Mouse (Mus musculus): Measurements from ENCODE around the gene Ncor2. TPM values are rescaled to one million over a fixed set of nuclear protein-coding genes. Genes with fewer than 3 reads are reported as not detected.

Gene Ncor2
- total RNA-seq, 2 experiments from 2014 or later: 85.9 to 97.7 TPM

DNA sequence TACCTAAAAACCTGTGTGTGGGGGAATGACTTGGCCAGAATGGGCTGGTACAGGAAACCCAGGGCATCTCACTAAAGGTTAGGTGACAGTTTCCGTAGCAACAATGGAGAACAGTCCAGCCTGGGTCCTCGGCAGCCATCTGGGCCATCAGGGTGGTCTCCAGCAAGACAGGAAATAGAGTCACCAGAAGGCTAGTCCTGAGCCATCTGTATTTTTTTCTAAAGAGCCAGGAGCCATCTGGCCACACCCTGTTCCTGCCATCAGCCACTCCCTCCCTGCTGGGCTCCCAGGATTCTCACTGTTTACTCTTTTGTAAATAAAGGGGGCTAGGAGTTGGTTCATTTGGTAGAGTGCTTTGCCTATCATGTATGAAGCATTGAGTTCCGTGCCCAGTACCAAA lies 16.1 kb upstream of the Ncor2 start:
- no peak for DNase-seq
- intact Hi-C loops (cut with DNase I; ENCODE audit: low total_unique reads): no loop called here

DNA sequence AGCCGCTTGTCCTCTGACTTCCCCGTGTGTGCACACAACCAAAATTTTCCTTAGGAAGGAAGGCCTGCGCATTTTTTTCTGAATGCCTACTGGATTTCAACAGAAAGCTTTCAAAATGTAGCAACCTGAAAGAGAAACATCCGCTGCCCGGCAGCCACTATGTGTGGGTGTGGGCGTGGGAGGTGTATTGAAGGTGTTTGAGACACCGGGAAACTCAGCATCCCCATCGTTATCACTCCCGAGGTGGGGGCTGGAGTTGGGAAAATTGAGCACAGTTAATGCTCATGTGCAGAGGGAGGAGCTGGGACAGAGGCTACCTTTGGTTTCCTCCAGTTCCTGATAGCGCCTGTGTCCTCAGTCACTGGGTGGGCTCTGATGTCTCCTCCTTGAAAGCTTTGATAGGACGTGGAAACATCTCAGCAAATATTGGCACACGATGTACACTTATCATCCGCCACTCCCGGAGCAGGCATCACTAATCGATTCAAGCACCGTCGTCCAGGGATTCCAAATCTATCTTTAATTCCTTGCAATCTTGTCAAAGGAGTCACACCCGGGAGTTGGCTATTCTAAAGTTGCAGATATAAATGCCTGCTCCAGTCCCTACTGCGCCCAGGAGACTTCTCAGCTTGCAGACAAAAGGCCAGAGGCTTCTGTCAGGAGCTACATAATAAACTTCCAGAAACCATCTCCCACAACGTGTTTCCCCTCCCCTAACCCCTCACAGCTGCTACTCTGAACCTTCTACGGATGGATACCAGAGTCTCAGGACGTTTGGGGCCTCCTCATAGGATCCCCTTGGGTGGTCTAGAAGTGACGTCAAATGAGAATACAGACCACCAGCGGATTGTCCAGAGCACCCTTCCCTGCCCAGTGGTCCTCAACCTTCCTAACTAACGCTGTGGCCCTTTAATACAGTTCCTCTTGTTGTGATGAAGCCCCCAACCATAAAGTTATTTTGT lies 14.7 kb upstream of the Ncor2 start:
- intact Hi-C loops (cut with DNase I; ENCODE audit: low total_unique reads): no loop called here
- DNase-seq: no peak

DNA sequence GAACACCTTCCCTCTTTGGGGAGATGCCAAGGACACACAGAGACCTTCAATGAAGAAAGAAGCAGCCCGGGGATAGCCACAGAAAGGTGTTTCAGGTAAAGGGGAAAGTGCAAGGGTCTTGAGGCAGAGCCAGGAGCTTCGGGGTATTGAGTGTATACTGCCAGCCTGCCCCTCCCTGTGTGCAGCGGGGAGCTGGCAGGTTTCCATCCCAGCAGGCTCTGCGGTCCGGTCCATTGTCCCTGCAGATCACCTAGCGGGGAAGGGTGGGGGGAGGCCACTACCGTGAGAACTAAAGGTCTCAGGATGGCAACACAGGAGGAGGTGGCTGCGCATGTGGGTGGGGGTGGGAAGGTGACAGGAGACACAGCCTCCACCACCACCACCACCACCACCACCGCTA lies 12.6 kb upstream of the Ncor2 start:
- intact Hi-C loops (cut with DNase I; ENCODE audit: low total_unique reads): no loop called here
- no peak for DNase-seq

DNA sequence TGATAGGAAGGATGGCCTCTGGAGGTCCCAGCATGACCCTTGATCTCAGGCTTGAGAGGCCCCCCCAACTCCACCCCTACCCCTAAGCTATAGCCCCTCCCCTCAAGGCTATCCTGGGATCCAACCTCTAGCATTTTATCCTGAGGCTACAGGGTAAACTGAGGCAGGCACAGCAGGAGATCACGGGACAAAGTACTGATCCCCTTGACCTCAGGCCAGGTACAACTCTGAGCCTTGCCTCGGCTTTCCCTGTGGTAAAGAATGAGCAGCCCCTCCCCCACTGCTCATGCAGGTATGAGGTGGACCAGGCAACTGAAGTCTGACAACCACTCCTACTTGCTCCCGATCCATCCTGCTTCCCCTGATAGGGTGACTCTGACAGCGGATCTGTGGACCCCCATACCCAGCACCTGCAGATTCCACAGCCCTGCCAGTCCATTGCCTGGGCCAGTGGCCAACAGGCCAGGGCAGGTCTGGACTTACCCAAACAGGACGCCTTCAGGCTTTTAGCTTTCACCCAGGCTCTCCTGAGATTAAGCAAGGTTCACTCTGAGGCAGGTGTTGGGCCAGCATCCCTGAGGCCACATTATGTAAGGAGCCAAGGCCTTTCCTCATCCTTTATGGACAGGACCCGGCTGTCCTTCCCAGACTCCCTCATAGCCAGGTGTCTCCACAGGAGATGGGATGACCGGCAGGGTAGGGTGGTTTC lies 11.2 kb upstream of the Ncor2 start:
- intact Hi-C loops (cut with DNase I; ENCODE audit: low total_unique reads): no loop called here

DNA sequence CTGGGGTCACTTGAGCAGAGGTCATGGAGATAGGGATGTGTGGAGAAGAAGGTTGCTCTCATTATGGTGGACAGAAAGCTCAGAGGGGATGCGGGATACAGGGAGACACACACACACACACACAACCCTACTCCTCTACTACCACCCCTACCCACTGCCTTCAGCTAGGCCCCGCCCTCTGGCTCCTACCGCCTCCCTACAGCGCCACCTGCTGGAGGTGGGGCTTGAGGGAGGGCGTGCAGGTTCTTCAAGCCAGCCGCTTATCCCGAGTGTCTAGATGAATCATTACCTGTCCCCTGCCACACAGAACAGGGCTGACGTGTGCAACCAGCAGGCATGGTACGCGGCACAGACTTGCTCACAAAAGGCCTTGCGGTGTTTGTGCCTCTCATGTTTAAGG lies 10.6 kb upstream of the Ncor2 start:
- DNase-seq: peak; percentile 86
- intact Hi-C loops (cut with DNase I; ENCODE audit: low total_unique reads): loop anchor here (5.0 kb wide), 2 partner anchors 58 to 82 kb away; no protein-coding TSS in a partner anchor

More for the DNA sequence above, 11.2 kb upstream of the Ncor2 start:
- no peak for DNase-seq

DNA sequence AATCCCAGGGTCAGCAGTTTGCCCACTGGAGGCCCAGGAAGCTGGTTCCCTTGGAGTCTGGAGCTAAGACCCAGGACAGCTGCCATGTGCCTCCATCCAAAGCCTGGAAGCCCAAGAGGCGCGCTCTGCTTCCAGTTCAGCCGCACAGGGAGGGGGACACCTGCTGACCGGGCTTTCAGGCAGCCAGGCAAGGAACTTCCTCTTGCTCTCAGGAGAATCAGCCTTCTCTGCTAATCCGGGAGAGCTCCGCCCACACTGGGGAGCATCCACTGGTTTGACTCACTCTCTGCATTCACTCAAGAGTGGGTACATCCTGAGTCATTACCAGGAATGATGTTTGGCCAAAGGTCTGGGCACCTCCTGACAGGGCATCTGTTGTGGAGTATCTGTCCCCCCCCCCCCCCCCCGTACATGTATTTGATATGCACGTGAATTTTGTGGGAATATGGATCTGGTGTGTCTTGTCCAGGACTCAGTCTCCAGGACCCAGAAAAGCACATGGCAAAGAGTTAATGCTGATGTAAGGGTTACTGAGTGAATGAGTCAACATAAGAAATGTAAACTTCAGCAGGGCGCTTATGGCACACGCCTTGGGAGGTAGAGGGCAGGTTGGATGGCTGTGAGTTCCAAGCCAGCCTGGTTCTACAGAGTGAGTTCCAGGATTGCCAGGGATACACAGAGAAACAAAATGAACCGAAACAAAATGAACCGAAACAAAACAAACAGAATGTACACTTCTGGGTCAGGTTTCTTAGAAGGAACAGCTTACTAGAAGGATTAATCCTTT lies 10.0 kb upstream of the Ncor2 start:
- intact Hi-C loops (cut with DNase I; ENCODE audit: low total_unique reads): loop anchor here (5.0 kb wide), 2 partner anchors 58 to 82 kb away; no protein-coding TSS in a partner anchor
- no peak for DNase-seq

DNA sequence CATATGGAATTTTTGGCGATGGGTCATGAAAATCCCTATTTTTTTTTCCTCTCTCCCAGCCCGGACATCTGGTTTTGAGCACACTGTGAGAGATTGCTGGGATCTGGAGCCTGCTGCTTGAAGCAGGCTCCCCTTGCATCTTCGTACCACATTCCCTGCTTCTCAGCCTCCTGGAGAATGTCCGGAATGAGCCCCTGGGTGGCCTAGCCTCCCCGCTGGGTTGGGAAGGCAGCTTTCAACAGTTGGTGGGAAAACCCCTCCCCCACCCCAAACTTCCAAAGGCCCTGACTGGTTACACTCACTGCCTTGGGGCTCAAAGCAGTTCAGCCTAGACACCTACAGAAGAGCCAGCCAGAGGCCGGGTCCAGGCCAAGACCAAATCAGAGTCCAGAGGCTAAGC lies 5.8 kb upstream of the Ncor2 start:
- DNase-seq: no peak
- intact Hi-C loops (cut with DNase I; ENCODE audit: low total_unique reads): loop anchor here (5.0 kb wide), 2 partner anchors 62 to 78 kb away; no protein-coding TSS in a partner anchor

DNA sequence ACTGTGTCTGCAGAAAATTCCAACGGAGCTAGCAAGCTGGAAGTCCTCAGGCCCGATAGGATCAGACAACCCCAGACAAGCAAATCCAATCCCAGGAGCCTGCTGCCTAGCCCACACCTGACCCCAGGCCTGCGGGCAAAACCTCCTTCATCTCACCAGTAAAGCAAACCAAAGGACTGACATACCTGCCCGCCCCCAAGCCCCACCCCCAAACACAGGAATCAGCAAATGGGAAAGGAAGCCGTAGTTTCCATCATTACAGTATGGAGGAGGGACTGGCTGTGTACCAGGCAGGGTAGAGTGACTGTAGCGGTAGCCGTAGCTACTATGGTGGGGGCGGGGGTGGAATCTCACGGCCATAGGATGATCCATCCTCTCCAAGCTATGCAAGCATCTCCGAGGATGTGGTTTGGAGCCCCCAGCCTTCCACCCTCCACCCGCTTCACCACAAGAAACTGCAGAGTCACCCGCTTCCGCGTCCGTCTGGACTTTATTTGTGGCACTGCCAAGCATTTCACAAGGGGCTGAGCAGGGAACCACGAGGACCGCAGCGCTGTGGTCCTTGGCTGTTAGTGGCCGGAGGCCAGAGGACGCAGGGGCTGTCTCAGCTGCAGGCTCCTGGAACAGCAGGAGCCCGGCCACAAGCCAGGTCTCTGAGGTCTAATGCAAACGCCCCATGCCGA lies 4.4 kb upstream of the Ncor2 start:
- DNase-seq: peak; percentile 53
- intact Hi-C loops (cut with DNase I; ENCODE audit: low total_unique reads): no loop called here

DNA sequence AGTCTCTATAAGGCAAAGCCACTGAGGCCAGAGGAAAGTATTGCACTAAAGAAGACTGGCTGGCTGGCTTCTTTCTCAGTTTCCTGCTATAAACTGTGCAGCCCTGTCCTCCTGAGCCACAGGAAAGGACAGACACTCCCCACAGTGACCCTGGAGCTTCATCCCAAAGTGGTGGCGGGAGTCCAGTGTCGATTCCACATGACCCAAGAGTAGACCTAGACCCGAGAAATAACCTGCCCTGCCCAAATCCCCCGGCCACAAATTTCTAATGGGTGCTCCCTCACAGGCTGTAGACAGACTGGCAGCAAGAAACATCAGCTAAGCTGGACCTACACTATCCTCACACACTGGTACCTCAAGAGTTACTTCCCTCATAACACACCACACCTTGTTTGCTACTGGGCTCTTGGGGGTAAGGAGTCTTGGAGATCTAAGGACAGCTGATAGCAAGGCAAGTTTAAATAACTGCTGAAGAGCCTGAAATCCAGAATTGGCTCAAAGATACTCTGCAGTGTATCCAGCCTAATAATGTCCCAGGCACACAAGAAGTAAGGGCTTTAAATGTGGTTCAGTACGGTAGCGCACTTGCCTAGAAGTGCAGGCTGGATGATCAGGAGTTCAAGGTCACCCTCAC lies 1.7 kb upstream of the Ncor2 start:
- no peak for DNase-seq
- intact Hi-C loops (cut with DNase I; ENCODE audit: low total_unique reads): no loop called here

DNA sequence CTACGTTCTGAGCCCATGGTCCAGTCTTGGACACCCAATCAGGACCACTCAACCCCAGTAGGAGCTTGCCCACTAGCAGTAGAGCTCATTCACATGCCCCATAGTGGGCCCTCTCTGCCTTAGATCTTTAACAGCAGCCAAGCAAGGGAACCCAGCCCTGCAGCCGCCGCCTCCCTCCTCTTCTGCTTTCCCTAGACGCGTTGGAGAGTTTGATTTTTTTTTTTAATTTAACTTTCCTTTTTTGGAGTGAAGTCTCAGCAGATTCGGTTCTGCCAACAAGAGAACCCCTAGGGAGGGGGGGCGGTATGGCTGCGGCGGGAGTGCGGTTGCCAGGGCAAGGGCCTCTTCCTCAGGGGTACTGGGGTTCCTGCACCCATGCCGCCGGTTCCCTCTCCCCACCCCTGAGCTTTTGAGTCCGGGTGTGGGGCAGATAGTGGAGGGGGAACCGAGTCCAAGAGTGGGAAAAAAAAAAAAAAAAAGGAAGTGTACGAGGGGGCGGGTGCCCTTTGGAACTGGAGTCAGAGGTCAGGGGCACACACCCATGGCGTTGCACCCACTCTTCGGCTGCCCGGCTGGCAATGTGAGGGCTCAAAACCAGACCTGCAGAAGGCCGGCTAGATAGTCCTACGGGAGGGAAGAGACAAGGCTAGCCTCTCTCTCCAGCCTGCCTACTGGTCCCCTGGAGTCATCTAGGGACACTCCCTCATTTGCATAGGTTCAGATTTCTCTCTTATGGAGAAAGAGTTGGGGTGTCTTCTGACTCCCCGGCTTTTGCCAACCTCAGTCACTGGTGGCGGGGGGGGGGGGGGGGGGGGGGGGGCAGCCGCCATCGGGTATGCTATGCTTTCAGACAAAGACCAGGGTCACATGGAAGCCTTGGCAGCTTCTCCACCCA lies 963 bp upstream of the Ncor2 start:
- intact Hi-C loops (cut with DNase I; ENCODE audit: low total_unique reads): loop anchor here (10.0 kb wide), 1 partner anchor 55 kb away; no protein-coding TSS in a partner anchor
- DNase-seq: no peak

DNA sequence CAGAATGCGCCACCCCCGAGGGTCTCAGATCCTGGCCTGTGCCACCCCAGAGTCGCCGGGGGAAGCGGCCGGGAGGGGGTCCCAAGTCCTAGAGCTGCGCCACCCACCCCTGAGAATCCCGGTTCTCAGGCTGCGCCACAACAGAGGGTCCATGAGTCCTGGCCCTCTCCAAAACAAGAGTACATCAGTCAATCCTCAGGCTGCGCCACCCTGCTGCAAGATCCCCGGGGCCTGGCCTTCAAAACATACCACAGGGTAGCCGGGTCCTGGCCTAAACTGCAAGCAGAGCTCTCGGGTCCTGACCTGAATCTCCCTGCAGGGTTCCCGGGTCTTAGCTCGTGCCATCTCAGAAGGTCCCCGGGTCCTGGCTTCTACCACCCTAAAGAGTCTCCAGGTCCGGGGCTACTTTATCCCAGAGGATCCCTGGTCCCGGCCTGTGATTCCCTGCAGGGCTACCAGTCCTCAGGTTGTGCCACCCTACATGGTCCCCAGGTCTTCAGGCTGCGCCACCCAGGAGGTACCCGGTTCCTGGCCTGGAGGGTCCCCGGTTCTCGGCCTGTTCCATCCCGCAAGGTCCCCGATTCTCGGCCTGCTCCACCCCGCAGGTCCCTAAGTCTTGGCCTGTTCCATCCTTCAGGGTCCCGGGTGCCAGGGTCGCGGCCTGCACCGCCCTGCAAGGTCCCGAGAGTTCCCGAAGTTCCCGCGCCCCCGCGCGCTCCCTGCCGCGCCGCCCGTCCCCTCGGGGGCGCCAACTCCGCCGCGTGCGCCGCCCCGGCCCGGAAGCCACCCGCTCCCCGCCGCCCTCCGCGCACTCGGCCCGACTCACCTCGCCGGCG lies 630 bp downstream of the Ncor2 start:
- intact Hi-C loops (cut with DNase I; ENCODE audit: low total_unique reads): loop anchor here (10.0 kb wide), 1 partner anchor 54 kb away; no protein-coding TSS in a partner anchor
- peak; percentile 66 for DNase-seq

DNA sequence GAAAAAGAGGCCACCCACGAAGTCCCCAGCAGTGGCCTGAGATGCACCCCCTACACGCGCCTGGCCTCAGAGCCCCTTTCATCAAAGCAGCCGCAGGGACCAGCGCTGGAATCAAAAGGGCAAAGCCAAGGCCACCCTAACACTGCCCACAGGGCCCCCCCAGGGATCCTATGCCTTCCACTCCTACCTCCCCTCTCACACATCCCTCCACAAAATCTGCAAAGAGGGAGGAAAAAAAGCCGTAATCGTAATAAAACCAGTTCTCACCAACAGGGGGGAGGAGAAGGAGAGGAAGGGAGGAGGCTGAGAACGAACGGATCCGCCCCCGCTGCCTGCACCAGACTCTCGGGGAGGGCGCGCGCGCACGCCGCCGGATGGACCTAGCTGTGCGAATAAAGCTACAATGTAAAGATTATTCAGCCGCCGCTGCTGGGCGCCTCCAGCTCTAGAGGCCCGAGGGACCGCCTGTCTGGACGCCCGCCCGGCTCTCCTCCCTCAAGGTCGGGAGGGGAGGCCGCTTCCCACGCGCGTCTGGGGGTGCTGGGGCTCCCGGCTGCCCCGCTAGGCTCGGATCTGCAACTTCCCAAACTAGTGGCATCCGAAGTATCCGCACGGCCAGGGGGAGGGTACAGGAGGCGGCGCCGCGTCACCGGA lies 1.4 kb downstream of the Ncor2 start:
- intact Hi-C loops (cut with DNase I; ENCODE audit: low total_unique reads): loop anchor here (10.0 kb wide), 1 partner anchor 53 kb away; no protein-coding TSS in a partner anchor
- DNase-seq: peak; percentile 80

DNA sequence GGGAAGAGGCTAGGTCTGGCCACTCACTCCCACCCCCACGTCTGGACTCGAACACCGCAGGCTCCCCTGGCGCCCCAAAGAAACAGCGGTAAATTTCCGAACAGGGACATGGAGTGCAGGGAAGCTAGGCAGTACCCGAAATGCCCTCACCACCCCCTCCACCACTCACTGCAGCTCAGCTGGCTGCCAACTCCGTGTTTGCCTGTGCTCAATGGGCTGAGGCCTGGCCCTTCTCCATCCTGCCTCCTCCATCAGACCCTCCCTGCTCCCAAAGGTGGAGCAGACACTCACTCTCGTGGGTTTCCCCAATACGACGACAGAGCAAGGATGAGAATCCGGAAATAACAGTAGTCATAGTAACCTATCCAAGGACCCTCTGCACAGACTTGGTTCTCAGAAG lies 2.2 kb downstream of the Ncor2 start:
- no peak for DNase-seq
- intact Hi-C loops (cut with DNase I; ENCODE audit: low total_unique reads): loop anchor here (10.0 kb wide), 1 partner anchor 52 kb away; no protein-coding TSS in a partner anchor

DNA sequence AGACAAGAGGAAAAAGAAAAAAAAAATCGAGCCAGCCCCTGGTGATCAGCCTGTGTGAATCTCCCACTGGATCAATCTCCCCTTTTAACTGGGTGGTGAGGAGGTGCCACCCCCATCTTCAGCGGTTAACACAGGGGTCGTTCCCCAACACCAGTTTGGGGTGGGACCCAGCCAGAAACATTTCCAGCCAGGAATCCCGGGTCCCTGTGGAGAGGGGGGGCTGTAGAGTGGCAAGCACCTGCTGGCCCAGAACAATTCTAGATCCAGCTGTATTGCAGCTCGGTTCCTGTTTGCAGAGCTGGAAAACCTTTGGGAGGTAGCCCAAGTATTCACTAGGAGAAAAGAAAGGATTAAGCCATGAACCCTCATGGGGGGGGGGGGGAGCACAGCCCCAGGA lies 2.7 kb downstream of the Ncor2 start:
- DNase-seq: no peak
- intact Hi-C loops (cut with DNase I; ENCODE audit: low total_unique reads): loop anchor here (10.0 kb wide), 1 partner anchor 52 kb away; no protein-coding TSS in a partner anchor

DNA sequence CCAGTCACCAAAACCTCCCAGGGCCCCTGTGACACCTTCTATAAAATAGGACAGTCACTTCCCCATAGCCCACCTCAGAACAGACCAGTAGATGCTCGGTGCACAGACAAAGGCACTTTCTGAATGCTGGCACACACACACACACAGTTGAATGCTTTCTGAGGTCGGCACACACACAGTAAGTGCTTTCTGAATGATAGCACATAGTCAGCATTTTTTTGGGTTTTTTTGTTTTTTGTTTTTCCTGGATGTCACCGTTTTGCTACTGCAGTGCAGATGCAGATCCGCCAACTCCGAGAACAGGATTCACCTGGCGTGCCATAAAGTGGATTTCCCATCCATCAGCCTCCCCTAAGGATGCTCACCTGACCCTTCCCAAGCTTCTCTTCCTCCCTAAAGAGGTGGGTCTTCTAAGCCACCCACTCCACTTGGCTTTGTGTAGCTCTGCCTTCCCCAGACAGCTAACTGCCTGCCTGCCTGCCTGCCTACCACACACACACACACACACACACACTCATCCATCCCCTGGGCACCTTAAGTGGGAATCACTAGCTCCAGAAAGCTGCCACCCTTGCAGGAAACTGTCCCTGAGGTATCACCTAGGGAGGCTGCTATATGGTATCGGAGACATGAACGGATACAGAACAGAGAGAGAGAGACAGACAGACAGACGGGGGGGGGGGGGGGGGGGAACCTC lies 3.2 kb downstream of the Ncor2 start:
- intact Hi-C loops (cut with DNase I; ENCODE audit: low total_unique reads): loop anchor here (10.0 kb wide), 1 partner anchor 51 kb away; no protein-coding TSS in a partner anchor

More for the DNA sequence above, 3.2 kb downstream of the Ncor2 start:
- no peak for DNase-seq

Data from gastrocnemius, postnatal 14 days (tissue).